Mouse (Mus musculus): Measurements from ENCODE around the gene Cttnbp2.
A peak's percentile ranks its signal among the peaks of the same experiment; 100 is the strongest.

Gene Cttnbp2

GRCm38 (mm10) chr6:18514480-18515352 is at the start of gene Cttnbp2:
Cttnbp2 (minus strand) TSS chr6:18514843.
- peak; percentile 53 for DNase-seq (ENCODE audit: low read depth, low spot score)

- DNase-seq (ENCODE audit: low read depth, low spot score) = no peak
Observed at GRCm38 (mm10) chr6:18559019-18559418, 44.4 kb upstream of the Cttnbp2 start.

- no peak for DNase-seq (ENCODE audit: low read depth, low spot score)
Observed at GRCm38 (mm10) chr6:18547516-18548465, 33.1 kb upstream of the Cttnbp2 start.

- no peak for DNase-seq (ENCODE audit: low read depth, low spot score)
Observed at GRCm38 (mm10) chr6:18543878-18544277, 29.2 kb upstream of the Cttnbp2 start.

- no peak for DNase-seq (ENCODE audit: low read depth, low spot score)
Observed at GRCm38 (mm10) chr6:18540396-18540795, 25.8 kb upstream of the Cttnbp2 start.

GRCm38 (mm10) chr6:18530394-18530793 is 15.8 kb upstream of the Cttnbp2 start:
- no peak for DNase-seq (ENCODE audit: low read depth, low spot score)

GRCm38 (mm10) chr6:18517626-18518025 is 3.0 kb upstream of the Cttnbp2 start:
- DNase-seq (ENCODE audit: low read depth, low spot score) = no peak

- peak; percentile 48 for DNase-seq (ENCODE audit: low read depth, low spot score)
Observed at GRCm38 (mm10) chr6:18513611-18514473, 801 bp downstream of the Cttnbp2 start.

- no peak for DNase-seq (ENCODE audit: low read depth, low spot score)
Observed at GRCm38 (mm10) chr6:18511886-18512285, 2.8 kb downstream of the Cttnbp2 start.

GRCm38 (mm10) chr6:18508036-18508435 is 6.6 kb downstream of the Cttnbp2 start:
- DNase-seq (ENCODE audit: low read depth, low spot score) = no peak

GRCm38 (mm10) chr6:18499833-18500232 is 14.8 kb downstream of the Cttnbp2 start:
- DNase-seq (ENCODE audit: low read depth, low spot score) = no peak

- DNase-seq (ENCODE audit: low read depth, low spot score) = no peak
Observed at GRCm38 (mm10) chr6:18492977-18493376, 21.7 kb downstream of the Cttnbp2 start.

GRCm38 (mm10) chr6:18492248-18492901 is 22.3 kb downstream of the Cttnbp2 start:
- DNase-seq (ENCODE audit: low read depth, low spot score) = no peak

- peak; percentile 88 for DNase-seq (ENCODE audit: low read depth, low spot score)
Observed at GRCm38 (mm10) chr6:18485087-18485486, 29.6 kb downstream of the Cttnbp2 start.

GRCm38 (mm10) chr6:18484061-18484460 is 30.6 kb downstream of the Cttnbp2 start:
- peak; percentile 33 for DNase-seq (ENCODE audit: low read depth, low spot score)

GRCm38 (mm10) chr6:18482546-18482945 is 32.1 kb downstream of the Cttnbp2 start:
- DNase-seq (ENCODE audit: low read depth, low spot score) = no peak

GRCm38 (mm10) chr6:18481781-18482180 is 32.9 kb downstream of the Cttnbp2 start:
- DNase-seq (ENCODE audit: low read depth, low spot score) = no peak

GRCm38 (mm10) chr6:18477313-18477930 is 37.2 kb downstream of the Cttnbp2 start:
- DNase-seq (ENCODE audit: low read depth, low spot score) = no peak

GRCm38 (mm10) chr6:18474983-18475382 is 39.7 kb downstream of the Cttnbp2 start:
- no peak for DNase-seq (ENCODE audit: low read depth, low spot score)

- DNase-seq (ENCODE audit: low read depth, low spot score) = no peak
Observed at GRCm38 (mm10) chr6:18474541-18474940, 40.1 kb downstream of the Cttnbp2 start.

Measured in ES-CJ7 (cell line).